Mouse (Mus musculus) kidney, postnatal 0 days (tissue): ENCODE results near the gene Wnt11. TPM values are rescaled to one million over a fixed set of nuclear protein-coding genes. Genes with fewer than 3 reads are reported as not detected.

Source experiments
- ATAC-seq: fragments of 200-750 bp; cut with Nextera tagmentation; replicated peaks from 2 replicates; pipeline ENCODE4 v1.8.0; 2017; ENCODE audit warnings: low read depth, moderate number of reproducible peaks, moderate TSS enrichment, moderate library complexity; ENCODE audit not compliant: low FRiP score
- DNase-seq: peaks from one replicate; pipeline ENCODE4 v3.0.0-alpha.2; 2016; ENCODE audit warnings: low spot score
- H3K27ac ChIP-seq: fragments of 300-500 bp; sonication (generic); 2 replicates; pipeline ENCODE4 v1.5.1; 2014; ENCODE audit warnings: mild to moderate bottlenecking
- H3K27me3 ChIP-seq: fragments of 300-500 bp; sonication (generic); 2 replicates; pipeline ENCODE4 v1.6.1; 2014; ENCODE audit warnings: low read length, mixed read lengths; ENCODE audit not compliant: insufficient read depth
- H3K36me3 ChIP-seq: fragments of 300-500 bp; sonication (generic); 2 replicates; pipeline ENCODE4 v1.6.1; 2014; ENCODE audit warnings: low read length, mixed read lengths; ENCODE audit not compliant: insufficient read depth
- H3K4me1 ChIP-seq: fragments of 300-500 bp; sonication (generic); replicated peaks from 2 replicates; pipeline ENCODE4 v1.6.1; 2014; ENCODE audit warnings: antibody characterized with exemption, low read length, mixed read lengths; ENCODE audit not compliant: insufficient read depth
- H3K4me2 ChIP-seq: fragments of 300-500 bp; sonication (generic); 2 replicates; pipeline ENCODE4 v1.6.1; 2014; ENCODE audit warnings: mild to moderate bottlenecking, low read length, moderate library complexity, mixed read lengths
- H3K4me3 ChIP-seq: fragments of 300-500 bp; sonication (generic); replicated peaks from 2 replicates; pipeline ENCODE4 v1.5.1; 2014; ENCODE audit warnings: low read depth, low read length
- H3K9ac ChIP-seq: fragments of 300-500 bp; sonication (generic); 2 replicates; pipeline ENCODE4 v1.6.1; 2014; ENCODE audit warnings: low read depth, low read length
- H3K9me3 ChIP-seq: fragments of 300-500 bp; sonication (generic); replicated peaks from 2 replicates; pipeline ENCODE4 v1.6.1; 2016; ENCODE audit warnings: low read length, inconsistent platforms, mixed read lengths
- CTCF ChIP-seq: IDR thresholded peaks from 2 replicates; pipeline ENCODE4 v1.5.1; 2016; ENCODE audit warnings: antibody characterized with exemption, low read depth, mild to moderate bottlenecking, moderate library complexity
- WGBS: fragments of 180-500 bp; shearing (Covaris S2); extraction: QIAGEN DNeasy Blood & Tissue Kit; methylation state at CpG from one replicate; pipeline ENCODE4 v1.1.7; 2014; 5-methylcytosine and 5-hydroxymethylcytosine counted together
- polyA plus RNA-seq: library from polyadenylated mRNA; unstranded; fragments of >200 nt; fragmentation: Nextera tagmentation; extraction: Ambion mirVana; gene quantifications from 2 replicates; pipeline ENCODE4 v1.2.1, GENCODE M21; 2015

The Wnt11 gene
- polyA plus RNA-seq, 1 experiment from 2014 or later = 46.9 TPM

- no peaks in the 10 kb centered on the region for H3K27me3 ChIP-seq
- TF ChIP-seq CTCF = no peak
- WGBS = 59% methylated on average over 5 of the region's 5 CpGs
- H3K4me2 ChIP-seq = no peak overlapping the region
- no peak for DNase-seq
- H3K27ac ChIP-seq = no peak overlapping the region
- H3K4me3 ChIP-seq = no peak overlapping the region
- peaks cover 4% of the 10 kb centered on the region; the same call in 1 of the 2 replicates for H3K4me1 ChIP-seq
- H3K9ac ChIP-seq = no peak overlapping the region
- no peak for ATAC-seq
- no peaks in the 10 kb centered on the region for H3K9me3 ChIP-seq
- no peaks in the 10 kb centered on the region for H3K36me3 ChIP-seq
These were observed 53.9 kb downstream of the Wnt11 start for GRCm38 (mm10) chr7:98888810-98889209.

GRCm38 (mm10) chr7:98889211-98889610, 54.3 kb downstream of the Wnt11 start:
- Histone ChIP-seq H3K4me1 (peaks cover 4% of the 10 kb centered on the region; the same call in 1 of the 2 replicates), H3K4me3 (no peak overlapping the region), H3K27ac (no peak overlapping the region), H3K36me3 (no peaks in the 10 kb centered on the region), H3K9me3 (no peaks in the 10 kb centered on the region), H3K27me3 (no peaks in the 10 kb centered on the region), H3K4me2 (no peak overlapping the region), H3K9ac (no peak overlapping the region)
- DNase-seq = no peak
- no peak for ATAC-seq
- WGBS = 40% methylated on average over 7 of the region's 7 CpGs
- TF ChIP-seq CTCF = no peak

- no peak for DNase-seq
- H3K4me2 ChIP-seq = no peak overlapping the region
- ATAC-seq = no peak
- no peak overlapping the region for H3K27ac ChIP-seq
- WGBS = 86% methylated on average over 5 of the region's 5 CpGs
- no peak overlapping the region for H3K4me3 ChIP-seq
- peaks cover 9% of the 10 kb centered on the region; the same call in 1 of the 2 replicates for H3K4me1 ChIP-seq
- no peak overlapping the region for H3K9ac ChIP-seq
- no peaks in the 10 kb centered on the region for H3K36me3 ChIP-seq
- H3K27me3 ChIP-seq = no peaks in the 10 kb centered on the region
- TF ChIP-seq CTCF = no peak
- H3K9me3 ChIP-seq = no peaks in the 10 kb centered on the region
These were observed 58.2 kb downstream of the Wnt11 start for GRCm38 (mm10) chr7:98893144-98893543.

- no peak for ATAC-seq
- Histone ChIP-seq H3K9me3 (no peaks in the 10 kb centered on the region), H3K9ac (no peak overlapping the region), H3K4me1 (peaks cover 9% of the 10 kb centered on the region; the same call in 1 of the 2 replicates), H3K4me3 (no peak overlapping the region), H3K36me3 (no peaks in the 10 kb centered on the region), H3K27ac (peak overlapping the region; percentile 77), H3K27me3 (no peaks in the 10 kb centered on the region), H3K4me2 (no peak overlapping the region)
- WGBS = 83% methylated on average over 5 of the region's 5 CpGs
- TF ChIP-seq CTCF = no peak
- DNase-seq = no peak
These were observed 59.4 kb downstream of the Wnt11 start for GRCm38 (mm10) chr7:98894305-98894704.

GRCm38 (mm10) chr7:98894768-98895167, 59.9 kb downstream of the Wnt11 start:
- DNase-seq (peak; percentile 84), ATAC-seq (no peak)
- 47% methylated on average over 5 of the region's 5 CpGs for WGBS
- Histone ChIP-seq H3K4me2 (no peak overlapping the region), H3K27ac (peak overlapping the region; percentile 77), H3K36me3 (no peaks in the 10 kb centered on the region), H3K9ac (no peak overlapping the region), H3K9me3 (no peaks in the 10 kb centered on the region), H3K4me3 (no peak overlapping the region), H3K4me1 (peaks cover 9% of the 10 kb centered on the region; the same call in 1 of the 2 replicates), H3K27me3 (no peaks in the 10 kb centered on the region)
- TF ChIP-seq CTCF = no peak

GRCm38 (mm10) chr7:98895501-98896095, 60.7 kb downstream of the Wnt11 start:
- H3K4me1 ChIP-seq = peaks cover 14% of the 10 kb centered on the region; the same call in 1 of the 2 replicates
- 36% methylated on average over 10 of the region's 10 CpGs for WGBS
- no peak for ATAC-seq
- no peak overlapping the region for H3K9ac ChIP-seq
- H3K4me3 ChIP-seq = no peak overlapping the region
- no peaks in the 10 kb centered on the region for H3K27me3 ChIP-seq
- DNase-seq = peak; percentile 65
- H3K27ac ChIP-seq = peak overlapping the region; percentile 71
- TF ChIP-seq CTCF = no peak
- no peaks in the 10 kb centered on the region for H3K36me3 ChIP-seq
- no peaks in the 10 kb centered on the region for H3K9me3 ChIP-seq
- H3K4me2 ChIP-seq = no peak overlapping the region

- no peak for TF ChIP-seq CTCF
- no peak overlapping the region for H3K27ac ChIP-seq
- H3K4me2 ChIP-seq = no peak overlapping the region
- H3K4me1 ChIP-seq = peaks cover 14% of the 10 kb centered on the region; the same call in 1 of the 2 replicates
- no peak overlapping the region for H3K9ac ChIP-seq
- H3K4me3 ChIP-seq = no peak overlapping the region
- no peaks in the 10 kb centered on the region for H3K9me3 ChIP-seq
- no peak for ATAC-seq
- DNase-seq = no peak
- H3K36me3 ChIP-seq = no peaks in the 10 kb centered on the region
- 93% methylated on average over 8 of the region's 8 CpGs for WGBS
- H3K27me3 ChIP-seq = no peaks in the 10 kb centered on the region
These were observed 62.4 kb downstream of the Wnt11 start for GRCm38 (mm10) chr7:98897323-98897722.
